Mouse (Mus musculus) CD4-positive naive resting alpha-beta T cell, adult 57 days (primary cell): Measurements from ENCODE around the gene Agpat1. TPM values are rescaled to one million over a fixed set of nuclear protein-coding genes. Genes with fewer than 3 reads are reported as not detected.

ENCODE experiments used
- total RNA-seq: library from RNA; stranded (reverse); gene quantifications from one replicate; pipeline ENCODE4 v1.2.4, GENCODE M21; 2023

The Agpat1 gene
- total RNA-seq, result 49.9 TPM

GRCm38 (mm10) chr17:34604061-34604508, at the start of gene Agpat1:
Agpat1 (plus strand) TSS chr17:34604262.

GRCm38 (mm10) chr17:34564003-34564421, 40.0 kb upstream of the Agpat1 start, which contains the start of gene Notch4:
Notch4 (plus strand) TSS chr17:34564268.

GRCm38 (mm10) chr17:34589681-34590101, 14.4 kb upstream of the Agpat1 start, which contains the start of gene Gpsm3:
Gpsm3 (plus strand) TSS chr17:34589806.

GRCm38 (mm10) chr17:34591029-34591993, 12.8 kb upstream of the Agpat1 start, which contains the start of gene Pbx2:
Pbx2 (plus strand) TSS chr17:34591266.

GRCm38 (mm10) chr17:34597566-34598095, 6.4 kb upstream of the Agpat1 start, which contains the start of gene Ager:
Ager (plus strand) TSS chr17:34597862.

GRCm38 (mm10) chr17:34603375-34604060, 544 bp upstream of the Agpat1 start, which contains the start of gene Rnf5:
Rnf5 (minus strand) TSS chr17:34603690.

GRCm38 (mm10) chr17:34615871-34616270, 11.8 kb downstream of the Agpat1 start, which contains the start of gene Egfl8:
Egfl8 (minus strand) TSS chr17:34615971.

GRCm38 (mm10) chr17:34627943-34628643, 24.0 kb downstream of the Agpat1 start, which contains the start of gene Ppt2:
Ppt2 (minus strand) TSS chr17:34628510.

GRCm38 (mm10) chr17:34629221-34629751, 25.2 kb downstream of the Agpat1 start, which contains the start of gene Prrt1:
Prrt1 (plus strand) TSS chr17:34629533.

GRCm38 (mm10) chr17:34644608-34645007, 40.5 kb downstream of the Agpat1 start, which contains the start of gene Fkbpl:
Fkbpl (plus strand) TSS chr17:34644764.

GRCm38 (mm10) chr17:34646906-34647787, 43.1 kb downstream of the Agpat1 start, which contains the start of gene Atf6b:
Atf6b (plus strand) TSS chr17:34647146.

Other genes with a start within 250 kb of the Agpat1 start
- gene Btnl2, start 249.4 kb upstream of the Agpat1 start, total RNA-seq, result not detected
- gene Btnl1, start 227.1 kb upstream of the Agpat1 start, total RNA-seq, result not detected
- gene BC051142, start 205.4 kb upstream of the Agpat1 start, total RNA-seq, result 1.2 TPM
- gene Btnl4, start 126.9 kb upstream of the Agpat1 start, total RNA-seq, result not detected
- gene Btnl6, start 86.9 kb upstream of the Agpat1 start, total RNA-seq, result not detected
- gene Notch4, start 40.0 kb upstream of the Agpat1 start, total RNA-seq, result 1.6 TPM
- 251 TPM for gene Gpsm3, start 14.5 kb upstream of the Agpat1 start, total RNA-seq
- 61.0 TPM for gene Pbx2, start 13.0 kb upstream of the Agpat1 start, total RNA-seq
- gene Ager, start 6.4 kb upstream of the Agpat1 start, total RNA-seq, result 9.5 TPM
- gene Rnf5, start 572 bp upstream of the Agpat1 start, total RNA-seq, result 32.8 TPM
- 4.7 TPM for gene Egfl8, start 11.7 kb downstream of the Agpat1 start, total RNA-seq
- 26.0 TPM for gene Ppt2, start 24.2 kb downstream of the Agpat1 start, total RNA-seq
- 7.4 TPM for gene Prrt1, start 25.3 kb downstream of the Agpat1 start, total RNA-seq
- gene Fkbpl, start 40.5 kb downstream of the Agpat1 start, total RNA-seq, result 3.3 TPM
- gene Atf6b, start 42.9 kb downstream of the Agpat1 start, total RNA-seq, result 50.7 TPM
- gene Tnxb, start 66.3 kb downstream of the Agpat1 start, total RNA-seq, result 0.98 TPM
- gene C4b, start 139.6 kb downstream of the Agpat1 start, total RNA-seq, result 4.4 TPM
- 0.33 TPM for gene Cyp21a1, start 200.3 kb downstream of the Agpat1 start, total RNA-seq
- gene Stk19, start 232.7 kb downstream of the Agpat1 start, total RNA-seq, result 51.0 TPM
- 96.6 TPM for gene Dxo, start 232.8 kb downstream of the Agpat1 start, total RNA-seq
- 117 TPM for gene Skiv2l, start 245.9 kb downstream of the Agpat1 start, total RNA-seq
- 27.3 TPM for gene Nelfe, start 246.1 kb downstream of the Agpat1 start, total RNA-seq